Mouse (Mus musculus): Measurements from ENCODE around the gene Mllt3. TPM values are rescaled to one million over a fixed set of nuclear protein-coding genes. Genes with fewer than 3 reads are reported as not detected.

Gene Mllt3
- polyA plus RNA-seq, 1 experiment: 15.7 TPM

- H3K4me3 ChIP-seq: no peak overlapping the region
- H3K27me3 ChIP-seq (ENCODE audit: control insufficient read depth, insufficient read depth, insufficient read length): no peaks in the 10 kb centered on the region
- no peak overlapping the region for H3ac ChIP-seq (ENCODE audit: control insufficient read depth, insufficient read length)
- H3K4me2 ChIP-seq (ENCODE audit: low read depth): no peak overlapping the region
- H3K36me3 ChIP-seq (ENCODE audit: control insufficient read depth, insufficient read depth): no peaks in the 10 kb centered on the region
- TF ChIP-seq POLR2A (IDR thresholded peaks at IDR 0.05; ENCODE audit: insufficient read length, low read depth): no peak
- TF ChIP-seq E2F4 (IDR thresholded peaks at IDR 0.05; ENCODE audit: insufficient read depth): no peak
- no peak for TF ChIP-seq USF1 (IDR thresholded peaks at IDR 0.05; ENCODE audit: low read depth)
- no peak for TF ChIP-seq CEBPB (IDR thresholded peaks at IDR 0.05; ENCODE audit: insufficient read depth, poor library complexity, severe bottlenecking)
- TF ChIP-seq MAX (IDR thresholded peaks at IDR 0.05; ENCODE audit: low read depth): no peak
- no peak for TF ChIP-seq MYOD1 (IDR thresholded peaks at IDR 0.05; ENCODE audit: control insufficient read depth in 1 of 3, insufficient read length in 2 of 3, low read depth in 2 of 3)
- no peak for TF ChIP-seq TCF3 (IDR thresholded peaks at IDR 0.05; ENCODE audit: insufficient read length, low read depth)
- TF ChIP-seq POLR2AphosphoS2 (IDR thresholded peaks at IDR 0.05; ENCODE audit: insufficient read length, low read depth): no peak
- TF ChIP-seq TCF12 (IDR thresholded peaks at IDR 0.05; ENCODE audit: insufficient read depth, poor library complexity, severe bottlenecking): no peak
- no peak for TF ChIP-seq MYOG (IDR thresholded peaks at IDR 0.05; ENCODE audit: control insufficient read depth in 1 of 3, insufficient read depth in 1 of 3, insufficient read length in 2 of 3, low read depth in 2 of 3)
- no peak for TF ChIP-seq REST (IDR thresholded peaks at IDR 0.05; ENCODE audit: insufficient read depth, insufficient read length)
- TF ChIP-seq SRF (IDR thresholded peaks at IDR 0.05; ENCODE audit: control insufficient read depth, insufficient read length, low read depth): no peak
- H3K79me2 ChIP-seq (ENCODE audit: control insufficient read depth, insufficient read depth): no peaks in the 10 kb centered on the region
Measured at GRCm38 (mm10) chr4:87830794-87831306, 202.3 kb downstream of the Mllt3 start.

- Histone ChIP-seq H3K79me2 (ENCODE audit: control insufficient read depth, insufficient read depth) (no peaks in the 10 kb centered on the region), H3K4me2 (ENCODE audit: low read depth) (no peak overlapping the region), H3ac (ENCODE audit: control insufficient read depth, insufficient read length) (no peak overlapping the region), H3K27me3 (ENCODE audit: control insufficient read depth, insufficient read depth, insufficient read length) (no peaks in the 10 kb centered on the region), H3K4me3 (no peak overlapping the region), H3K36me3 (ENCODE audit: control insufficient read depth, insufficient read depth) (no peaks in the 10 kb centered on the region)
- no peak for TF ChIP-seq SRF (IDR thresholded peaks at IDR 0.05; ENCODE audit: control insufficient read depth, insufficient read length, low read depth)
- TF ChIP-seq CEBPB (IDR thresholded peaks at IDR 0.05; ENCODE audit: insufficient read depth, poor library complexity, severe bottlenecking): no peak
- no peak for TF ChIP-seq E2F4 (IDR thresholded peaks at IDR 0.05; ENCODE audit: insufficient read depth)
- no peak for TF ChIP-seq TCF12 (IDR thresholded peaks at IDR 0.05; ENCODE audit: insufficient read depth, poor library complexity, severe bottlenecking)
- no peak for TF ChIP-seq MYOG (IDR thresholded peaks at IDR 0.05; ENCODE audit: control insufficient read depth in 1 of 3, insufficient read depth in 1 of 3, insufficient read length in 2 of 3, low read depth in 2 of 3)
- no peak for TF ChIP-seq POLR2AphosphoS2 (IDR thresholded peaks at IDR 0.05; ENCODE audit: insufficient read length, low read depth)
- no peak for TF ChIP-seq POLR2A (IDR thresholded peaks at IDR 0.05; ENCODE audit: insufficient read length, low read depth)
- no peak for TF ChIP-seq MAX (IDR thresholded peaks at IDR 0.05; ENCODE audit: low read depth)
- TF ChIP-seq REST (IDR thresholded peaks at IDR 0.05; ENCODE audit: insufficient read depth, insufficient read length): no peak
- no peak for TF ChIP-seq USF1 (IDR thresholded peaks at IDR 0.05; ENCODE audit: low read depth)
- TF ChIP-seq TCF3 (IDR thresholded peaks at IDR 0.05; ENCODE audit: insufficient read length, low read depth): no peak
Measured at GRCm38 (mm10) chr4:87829426-87830063, 203.6 kb downstream of the Mllt3 start.

GRCm38 (mm10) chr4:87826336-87826735 lies 206.8 kb downstream of the Mllt3 start:
- Histone ChIP-seq H3ac (ENCODE audit: control insufficient read depth, insufficient read length) (no peak overlapping the region), H3K4me3 (no peak overlapping the region), H3K36me3 (ENCODE audit: control insufficient read depth, insufficient read depth) (no peaks in the 10 kb centered on the region), H3K27me3 (ENCODE audit: control insufficient read depth, insufficient read depth, insufficient read length) (no peaks in the 10 kb centered on the region), H3K4me2 (ENCODE audit: low read depth) (no peak overlapping the region), H3K79me2 (ENCODE audit: control insufficient read depth, insufficient read depth) (no peaks in the 10 kb centered on the region)
- TF ChIP-seq POLR2A (IDR thresholded peaks at IDR 0.05; ENCODE audit: insufficient read length, low read depth) (no peak), TCF3 (IDR thresholded peaks at IDR 0.05; ENCODE audit: insufficient read length, low read depth) (no peak), MYOG (IDR thresholded peaks at IDR 0.05; ENCODE audit: control insufficient read depth in 1 of 3, insufficient read depth in 1 of 3, insufficient read length in 2 of 3, low read depth in 2 of 3) (no peak), MAX (IDR thresholded peaks at IDR 0.05; ENCODE audit: low read depth) (no peak), MYOD1 (IDR thresholded peaks at IDR 0.05; ENCODE audit: control insufficient read depth in 1 of 3, insufficient read length in 2 of 3, low read depth in 2 of 3) (no peak), SRF (IDR thresholded peaks at IDR 0.05; ENCODE audit: control insufficient read depth, insufficient read length, low read depth) (no peak), USF1 (IDR thresholded peaks at IDR 0.05; ENCODE audit: low read depth) (no peak), TCF12 (IDR thresholded peaks at IDR 0.05; ENCODE audit: insufficient read depth, poor library complexity, severe bottlenecking) (no peak), POLR2AphosphoS2 (IDR thresholded peaks at IDR 0.05; ENCODE audit: insufficient read length, low read depth) (no peak), CEBPB (IDR thresholded peaks at IDR 0.05; ENCODE audit: insufficient read depth, poor library complexity, severe bottlenecking) (no peak), E2F4 (IDR thresholded peaks at IDR 0.05; ENCODE audit: insufficient read depth) (no peak), REST (IDR thresholded peaks at IDR 0.05; ENCODE audit: insufficient read depth, insufficient read length) (no peak)

- Histone ChIP-seq H3K36me3 (ENCODE audit: control insufficient read depth, insufficient read depth) (no peaks in the 10 kb centered on the region), H3K4me3 (no peak overlapping the region), H3K4me2 (ENCODE audit: low read depth) (no peak overlapping the region), H3K79me2 (ENCODE audit: control insufficient read depth, insufficient read depth) (no peaks in the 10 kb centered on the region), H3K27me3 (ENCODE audit: control insufficient read depth, insufficient read depth, insufficient read length) (no peaks in the 10 kb centered on the region), H3ac (ENCODE audit: control insufficient read depth, insufficient read length) (no peak overlapping the region)
- no peak for TF ChIP-seq CEBPB (IDR thresholded peaks at IDR 0.05; ENCODE audit: insufficient read depth, poor library complexity, severe bottlenecking)
- TF ChIP-seq USF1 (IDR thresholded peaks at IDR 0.05; ENCODE audit: low read depth): no peak
- TF ChIP-seq MYOG (IDR thresholded peaks at IDR 0.05; ENCODE audit: control insufficient read depth in 1 of 3, insufficient read depth in 1 of 3, insufficient read length in 2 of 3, low read depth in 2 of 3): no peak
- no peak for TF ChIP-seq SRF (IDR thresholded peaks at IDR 0.05; ENCODE audit: control insufficient read depth, insufficient read length, low read depth)
- TF ChIP-seq E2F4 (IDR thresholded peaks at IDR 0.05; ENCODE audit: insufficient read depth): no peak
- TF ChIP-seq MYOD1 (IDR thresholded peaks at IDR 0.05; ENCODE audit: control insufficient read depth in 1 of 3, insufficient read length in 2 of 3, low read depth in 2 of 3): no peak
- TF ChIP-seq MAX (IDR thresholded peaks at IDR 0.05; ENCODE audit: low read depth): no peak
- TF ChIP-seq POLR2A (IDR thresholded peaks at IDR 0.05; ENCODE audit: insufficient read length, low read depth): no peak
- TF ChIP-seq TCF12 (IDR thresholded peaks at IDR 0.05; ENCODE audit: insufficient read depth, poor library complexity, severe bottlenecking): no peak
- no peak for TF ChIP-seq TCF3 (IDR thresholded peaks at IDR 0.05; ENCODE audit: insufficient read length, low read depth)
- no peak for TF ChIP-seq REST (IDR thresholded peaks at IDR 0.05; ENCODE audit: insufficient read depth, insufficient read length)
- TF ChIP-seq POLR2AphosphoS2 (IDR thresholded peaks at IDR 0.05; ENCODE audit: insufficient read length, low read depth): no peak
Measured at GRCm38 (mm10) chr4:87823623-87824022, 209.5 kb downstream of the Mllt3 start.
